Mouse (Mus musculus): ENCODE data around the gene Dmrt3. TPM values are rescaled to one million over a fixed set of nuclear protein-coding genes. Genes with fewer than 3 reads are reported as not detected.

Gene Dmrt3
- polyA plus RNA-seq (2015; fragmentation: Nextera tagmentation; extraction: Ambion mirVana) = 0.19 and 0.27 TPM in 2 replicates

DNA sequence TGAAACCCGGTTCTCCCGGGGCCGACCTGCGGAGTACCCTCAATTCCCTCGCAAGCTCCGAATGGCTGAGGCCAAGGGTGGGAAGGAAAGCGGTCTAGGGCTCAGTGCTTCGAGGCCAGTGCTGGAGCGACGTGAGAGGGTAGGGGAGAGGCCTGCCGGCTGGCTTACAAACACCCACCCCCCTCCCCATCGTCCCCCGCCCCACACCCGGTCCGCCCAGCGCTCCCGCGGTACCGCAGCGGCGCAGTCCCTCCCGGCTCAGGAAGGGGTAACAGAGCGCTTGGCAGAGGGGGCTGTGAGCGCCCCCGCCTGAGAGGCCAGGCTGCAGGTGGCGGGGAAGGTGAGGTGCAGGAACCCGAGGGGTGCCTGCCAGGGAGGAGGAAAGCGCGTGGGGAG lies at the start of gene Dmrt3:
Gene Dmrt3, plus strand, starts transcription at position 287 of the 396 bp plus-strand sequence.
- Histone ChIP-seq H3K4me2 (ENCODE audit: low read depth, low read length) (peak within 1 kb of the TSS; percentile 63), H3K4me3 (replicated peaks; ENCODE audit: low read length) (peak within 1 kb of the TSS; percentile 40), H3K36me3 (ENCODE audit: control insufficient read depth, insufficient read depth, low read length) (no peaks in the 10 kb centered on the region), H3K27ac (ENCODE audit: low read length) (no peak within 1 kb of the TSS), H3K9me3 (replicated peaks; ENCODE audit: control insufficient read depth, low read length) (no peaks in the 10 kb centered on the region), H3K27me3 (ENCODE audit: control insufficient read depth, insufficient read depth, low read length) (peaks cover 88% of the 10 kb centered on the region), H3K4me1 (ENCODE audit: control insufficient read depth, insufficient read depth, low read length) (peaks cover 23% of the 10 kb centered on the region), H3K9ac (ENCODE audit: low read length) (peak within 1 kb of the TSS; percentile 38; the same call in 1 of the 2 replicates)
- WGBS = 0% methylated on average over 28 of the region's 29 CpGs
- ATAC-seq (ENCODE audit: insufficient read depth, low FRiP score) = 0 out of 2 replicates have a peak, but pooled peaks have one; percentile 22

DNA sequence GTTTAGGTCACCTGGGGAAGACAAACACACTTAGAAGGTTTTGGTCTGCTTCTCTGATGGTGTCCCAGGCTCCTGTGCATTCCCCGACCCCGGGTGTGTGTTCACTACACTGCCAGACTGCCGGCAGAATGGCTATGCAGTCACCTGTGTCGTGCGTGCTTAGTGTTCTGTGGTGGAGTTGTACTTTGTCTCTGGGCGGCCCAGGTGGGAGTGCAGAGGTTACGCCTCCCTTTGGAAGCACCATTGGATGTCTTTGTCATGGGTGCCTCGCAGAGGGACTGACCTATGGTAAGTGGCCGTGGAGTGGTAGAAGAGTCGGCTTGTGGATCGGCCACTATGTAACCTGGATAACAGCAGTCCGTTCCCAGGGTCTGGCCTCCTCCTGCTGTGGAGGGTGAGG lies 45.7 kb upstream of the Dmrt3 start:
- Histone ChIP-seq H3K4me2 (ENCODE audit: low read depth, low read length) (no peak overlapping the region), H3K4me3 (replicated peaks; ENCODE audit: low read length) (no peak overlapping the region), H3K27me3 (ENCODE audit: control insufficient read depth, insufficient read depth, low read length) (no peaks in the 10 kb centered on the region; the same call in 1 of the 2 replicates), H3K27ac (ENCODE audit: low read length) (no peak overlapping the region), H3K36me3 (ENCODE audit: control insufficient read depth, insufficient read depth, low read length) (no peaks in the 10 kb centered on the region), H3K9me3 (replicated peaks; ENCODE audit: control insufficient read depth, low read length) (no peaks in the 10 kb centered on the region; the same call in 1 of the 2 replicates), H3K9ac (ENCODE audit: low read length) (no peak overlapping the region), H3K4me1 (ENCODE audit: control insufficient read depth, insufficient read depth, low read length) (no peaks in the 10 kb centered on the region)
- WGBS = 69% methylated on average over 12 of the region's 12 CpGs
- no peak for ATAC-seq (ENCODE audit: insufficient read depth, low FRiP score)

DNA sequence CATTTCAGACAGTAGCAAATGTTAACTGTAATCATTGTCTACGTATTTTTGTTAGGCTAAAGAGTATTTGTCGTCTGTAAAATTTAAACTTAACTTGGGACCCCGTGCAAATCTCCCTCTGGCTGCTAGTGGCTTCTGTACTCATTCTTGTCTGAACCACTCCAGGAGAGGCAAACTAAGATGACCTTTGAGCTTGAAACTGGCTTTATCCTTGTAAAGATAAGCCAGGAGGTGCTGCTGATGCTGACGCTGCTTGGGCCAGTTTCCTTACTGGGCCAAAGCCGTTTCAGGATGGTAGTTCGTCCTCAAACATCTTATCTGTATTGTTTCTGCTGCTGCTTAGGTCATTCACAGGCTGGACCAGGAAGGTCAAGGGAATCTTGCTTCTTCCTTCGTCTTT lies 40.3 kb upstream of the Dmrt3 start:
- Histone ChIP-seq H3K36me3 (ENCODE audit: control insufficient read depth, insufficient read depth, low read length) (no peaks in the 10 kb centered on the region), H3K4me3 (replicated peaks; ENCODE audit: low read length) (no peak overlapping the region), H3K4me2 (ENCODE audit: low read depth, low read length) (no peak overlapping the region), H3K27me3 (ENCODE audit: control insufficient read depth, insufficient read depth, low read length) (no peaks in the 10 kb centered on the region), H3K9me3 (replicated peaks; ENCODE audit: control insufficient read depth, low read length) (no peaks in the 10 kb centered on the region), H3K9ac (ENCODE audit: low read length) (no peak overlapping the region), H3K4me1 (ENCODE audit: control insufficient read depth, insufficient read depth, low read length) (no peaks in the 10 kb centered on the region), H3K27ac (ENCODE audit: low read length) (no peak overlapping the region)
- WGBS = 63% methylated on average over 7 of the region's 7 CpGs
- no peak for ATAC-seq (ENCODE audit: insufficient read depth, low FRiP score)

DNA sequence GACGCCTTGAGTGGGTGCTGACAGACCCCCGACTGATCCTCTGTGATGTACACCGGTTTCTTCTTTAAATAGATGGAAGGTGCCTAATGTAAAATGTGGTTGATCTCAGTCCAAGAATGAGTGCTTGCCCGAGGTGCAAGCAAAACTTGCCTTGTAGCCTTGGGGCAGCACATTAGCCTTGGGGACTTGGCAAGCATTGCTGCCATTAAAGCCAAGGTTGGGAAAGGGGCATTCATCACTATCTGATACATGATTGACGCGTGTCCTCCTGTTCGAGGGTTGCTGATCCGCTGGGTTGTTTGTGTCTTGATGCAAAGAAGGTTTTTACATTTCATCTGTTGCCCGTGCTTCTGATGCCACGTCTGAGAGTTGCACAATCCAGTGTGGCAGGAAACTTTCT lies 35.7 kb upstream of the Dmrt3 start:
- no peak overlapping the region for H3K4me2 ChIP-seq (ENCODE audit: low read depth, low read length)
- WGBS = 31% methylated on average over 10 of the region's 10 CpGs
- H3K9me3 ChIP-seq (replicated peaks; ENCODE audit: control insufficient read depth, low read length) = no peaks in the 10 kb centered on the region
- H3K36me3 ChIP-seq (ENCODE audit: control insufficient read depth, insufficient read depth, low read length) = no peaks in the 10 kb centered on the region
- H3K4me3 ChIP-seq (replicated peaks; ENCODE audit: low read length) = no peak overlapping the region
- H3K4me1 ChIP-seq (ENCODE audit: control insufficient read depth, insufficient read depth, low read length) = 0 out of 2 replicates have a peak, but pooled peaks cover 6% of the 10 kb centered on the region
- ATAC-seq (ENCODE audit: insufficient read depth, low FRiP score) = no peak
- H3K9ac ChIP-seq (ENCODE audit: low read length) = no peak overlapping the region
- H3K27ac ChIP-seq (ENCODE audit: low read length) = no peak overlapping the region
- H3K27me3 ChIP-seq (ENCODE audit: control insufficient read depth, insufficient read depth, low read length) = peaks cover 9% of the 10 kb centered on the region; the same call in 1 of the 2 replicates

DNA sequence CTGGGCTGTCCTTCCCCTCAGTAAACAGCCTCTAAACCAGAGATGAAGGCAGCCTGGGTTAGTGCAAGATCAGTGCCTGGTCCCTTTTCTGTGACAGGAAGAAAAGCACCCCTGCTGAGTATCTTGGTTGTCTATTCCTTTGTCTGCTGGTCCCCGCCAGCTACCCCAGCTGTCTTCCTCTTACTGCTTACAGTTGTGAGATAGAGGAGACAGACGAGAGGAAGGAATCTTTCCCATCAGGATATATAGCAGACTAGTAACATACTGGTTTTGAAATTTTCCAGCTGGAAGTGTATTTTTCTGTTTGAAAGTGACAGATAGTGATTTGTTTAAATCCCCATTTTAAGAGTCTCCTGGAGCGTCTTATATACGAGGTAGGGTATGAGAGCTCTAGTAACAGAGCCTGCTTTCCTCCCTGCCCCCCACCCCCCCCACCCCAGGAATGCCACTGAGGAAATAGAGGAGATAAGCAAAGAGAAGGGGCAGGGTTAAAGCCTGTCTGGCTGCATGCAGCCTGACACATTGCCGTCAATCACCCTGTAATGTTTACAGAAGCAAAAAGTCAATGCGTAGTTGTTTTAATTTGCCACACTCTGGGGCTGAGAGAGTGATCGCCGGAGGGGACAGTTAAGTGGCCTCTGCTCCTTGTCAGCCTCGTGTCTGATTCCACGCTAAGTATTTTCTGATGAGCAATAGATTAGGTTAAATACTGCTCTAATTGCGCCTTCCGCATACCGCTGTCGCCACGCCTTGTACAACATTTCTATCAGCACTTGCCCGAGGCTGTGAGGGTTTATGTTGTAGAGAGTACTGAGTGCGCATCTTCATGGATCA lies 34.9 kb upstream of the Dmrt3 start:
- WGBS = 3% methylated on average over 17 of the region's 17 CpGs
- Histone ChIP-seq H3K4me2 (ENCODE audit: low read depth, low read length) (peak overlapping the region; percentile 39), H3K4me1 (ENCODE audit: control insufficient read depth, insufficient read depth, low read length) (0 out of 2 replicates have a peak, but pooled peaks cover 6% of the 10 kb centered on the region), H3K27ac (ENCODE audit: low read length) (no peak overlapping the region), H3K27me3 (ENCODE audit: control insufficient read depth, insufficient read depth, low read length) (peaks cover 9% of the 10 kb centered on the region; the same call in 1 of the 2 replicates), H3K9ac (ENCODE audit: low read length) (no peak overlapping the region), H3K9me3 (replicated peaks; ENCODE audit: control insufficient read depth, low read length) (no peaks in the 10 kb centered on the region), H3K36me3 (ENCODE audit: control insufficient read depth, insufficient read depth, low read length) (no peaks in the 10 kb centered on the region), H3K4me3 (replicated peaks; ENCODE audit: low read length) (no peak overlapping the region)
- no peak for ATAC-seq (ENCODE audit: insufficient read depth, low FRiP score)

DNA sequence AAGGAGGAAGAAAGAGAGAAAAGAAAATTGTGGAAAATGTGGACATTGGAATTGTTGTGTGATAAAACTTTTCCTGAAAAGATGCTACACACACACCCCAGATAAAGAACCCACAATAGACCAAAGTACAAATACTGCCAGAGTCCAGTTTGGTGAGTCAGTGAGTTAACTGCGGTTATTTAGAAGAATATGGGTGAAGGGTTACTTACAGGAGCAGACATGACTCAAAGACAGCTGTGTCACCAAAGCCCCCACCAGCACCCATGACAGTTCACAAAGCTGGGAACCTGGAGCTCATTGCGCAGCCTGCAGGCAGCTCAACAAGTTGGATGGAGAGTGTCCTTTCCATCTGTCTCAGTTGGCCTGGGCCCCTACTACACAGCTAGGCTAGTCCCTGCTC lies 31.7 kb upstream of the Dmrt3 start:
- H3K4me1 ChIP-seq (ENCODE audit: control insufficient read depth, insufficient read depth, low read length) = 0 out of 2 replicates have a peak, but pooled peaks cover 6% of the 10 kb centered on the region
- no peak overlapping the region for H3K27ac ChIP-seq (ENCODE audit: low read length)
- H3K9ac ChIP-seq (ENCODE audit: low read length) = no peak overlapping the region
- H3K4me3 ChIP-seq (replicated peaks; ENCODE audit: low read length) = no peak overlapping the region
- ATAC-seq (ENCODE audit: insufficient read depth, low FRiP score) = no peak
- H3K36me3 ChIP-seq (ENCODE audit: control insufficient read depth, insufficient read depth, low read length) = no peaks in the 10 kb centered on the region
- no peak overlapping the region for H3K4me2 ChIP-seq (ENCODE audit: low read depth, low read length)
- 92% methylated on average over 2 of the region's 2 CpGs for WGBS
- no peaks in the 10 kb centered on the region for H3K9me3 ChIP-seq (replicated peaks; ENCODE audit: control insufficient read depth, low read length)
- peaks cover 9% of the 10 kb centered on the region; the same call in 1 of the 2 replicates for H3K27me3 ChIP-seq (ENCODE audit: control insufficient read depth, insufficient read depth, low read length)

DNA sequence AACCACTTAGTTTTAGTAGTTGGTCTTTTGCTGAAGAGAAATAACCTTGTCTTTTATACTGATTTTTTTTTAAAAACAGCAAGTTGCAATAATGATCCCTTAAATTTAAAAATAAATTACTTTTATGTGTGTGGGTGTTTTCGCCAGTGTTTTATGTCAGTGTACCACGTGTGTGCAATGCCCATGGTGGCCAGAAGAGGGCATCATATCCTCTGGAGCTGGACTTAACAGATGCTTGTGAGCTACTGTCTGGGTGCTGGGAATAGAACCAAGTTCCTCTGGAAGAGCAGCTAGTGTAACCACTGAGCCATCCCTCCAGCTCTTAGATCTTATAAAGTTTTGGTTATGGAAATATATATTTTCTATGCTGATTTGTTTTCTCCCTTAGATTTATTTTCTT lies 30.7 kb upstream of the Dmrt3 start:
- no peak for ATAC-seq (ENCODE audit: insufficient read depth, low FRiP score)
- peaks cover 9% of the 10 kb centered on the region; the same call in 1 of the 2 replicates for H3K27me3 ChIP-seq (ENCODE audit: control insufficient read depth, insufficient read depth, low read length)
- WGBS = 93% methylated on average over 2 of the region's 2 CpGs

DNA sequence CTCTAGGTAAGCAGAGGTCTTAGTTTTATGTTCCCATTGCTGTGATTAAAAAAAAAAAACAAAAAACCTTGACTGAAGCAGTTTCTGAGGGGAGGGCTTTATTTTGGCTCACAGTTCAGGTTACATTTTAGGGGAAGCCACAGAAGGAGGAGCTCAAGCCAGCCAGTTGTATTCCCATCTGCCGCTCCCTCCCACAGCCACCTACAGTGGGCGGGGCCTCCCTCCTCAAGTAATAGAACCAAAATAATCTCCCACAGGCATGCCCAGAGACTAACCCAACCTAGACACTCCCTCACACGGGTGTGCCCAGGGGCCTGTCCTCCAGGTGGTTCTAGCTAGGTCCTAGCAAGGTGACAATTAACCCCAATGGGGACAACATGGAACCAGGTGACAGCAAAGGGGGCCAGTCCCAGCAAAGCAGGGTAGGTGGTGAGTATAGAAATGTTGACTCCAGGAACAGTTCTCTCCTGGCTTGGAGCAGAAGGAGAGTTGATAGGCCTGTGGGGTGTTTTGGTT lies 12.3 kb upstream of the Dmrt3 start:
- Histone ChIP-seq H3K4me2 (ENCODE audit: low read depth, low read length) (no peak overlapping the region), H3K27ac (ENCODE audit: low read length) (no peak overlapping the region), H3K9me3 (replicated peaks; ENCODE audit: control insufficient read depth, low read length) (0 out of 2 replicates have a peak, but pooled peaks cover 3% of the 10 kb centered on the region), H3K27me3 (ENCODE audit: control insufficient read depth, insufficient read depth, low read length) (peaks cover 62% of the 10 kb centered on the region), H3K36me3 (ENCODE audit: control insufficient read depth, insufficient read depth, low read length) (no peaks in the 10 kb centered on the region), H3K4me1 (ENCODE audit: control insufficient read depth, insufficient read depth, low read length) (no peaks in the 10 kb centered on the region), H3K4me3 (replicated peaks; ENCODE audit: low read length) (no peak overlapping the region), H3K9ac (ENCODE audit: low read length) (no peak overlapping the region)
- 65% methylated on average over 3 of the region's 3 CpGs for WGBS
- ATAC-seq (ENCODE audit: insufficient read depth, low FRiP score) = no peak

More for the DNA sequence above, 30.7 kb upstream of the Dmrt3 start:
- H3K27ac ChIP-seq (ENCODE audit: low read length) = no peak overlapping the region
- H3K4me3 ChIP-seq (replicated peaks; ENCODE audit: low read length) = no peak overlapping the region
- no peak overlapping the region for H3K4me2 ChIP-seq (ENCODE audit: low read depth, low read length)
- no peaks in the 10 kb centered on the region for H3K9me3 ChIP-seq (replicated peaks; ENCODE audit: control insufficient read depth, low read length)
- H3K36me3 ChIP-seq (ENCODE audit: control insufficient read depth, insufficient read depth, low read length) = no peaks in the 10 kb centered on the region
- 0 out of 2 replicates have a peak, but pooled peaks cover 6% of the 10 kb centered on the region for H3K4me1 ChIP-seq (ENCODE audit: control insufficient read depth, insufficient read depth, low read length)
- H3K9ac ChIP-seq (ENCODE audit: low read length) = no peak overlapping the region

DNA sequence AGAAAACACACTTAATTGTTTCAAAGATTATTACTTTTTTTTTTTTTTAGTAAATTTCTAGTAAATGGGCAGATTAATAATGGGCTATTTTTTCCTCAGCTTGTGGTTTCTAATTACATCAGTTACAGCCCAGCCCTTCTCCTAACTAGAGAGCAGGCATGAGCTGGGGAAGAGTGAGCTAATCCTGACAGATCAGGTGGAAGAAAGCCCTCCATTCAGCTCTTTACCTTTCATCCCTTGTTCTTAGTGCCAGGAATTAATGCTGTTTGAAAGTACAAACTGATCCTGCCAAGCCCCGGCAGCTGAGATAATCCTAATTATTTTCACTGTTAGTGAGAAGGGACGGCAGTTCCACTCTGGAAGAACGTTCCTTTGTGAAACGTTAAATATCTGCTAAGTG lies 11.5 kb upstream of the Dmrt3 start:
- Histone ChIP-seq H3K4me3 (replicated peaks; ENCODE audit: low read length) (no peak overlapping the region), H3K9me3 (replicated peaks; ENCODE audit: control insufficient read depth, low read length) (0 out of 2 replicates have a peak, but pooled peaks cover 3% of the 10 kb centered on the region), H3K9ac (ENCODE audit: low read length) (no peak overlapping the region), H3K4me2 (ENCODE audit: low read depth, low read length) (no peak overlapping the region), H3K4me1 (ENCODE audit: control insufficient read depth, insufficient read depth, low read length) (no peaks in the 10 kb centered on the region), H3K27ac (ENCODE audit: low read length) (no peak overlapping the region), H3K27me3 (ENCODE audit: control insufficient read depth, insufficient read depth, low read length) (peaks cover 70% of the 10 kb centered on the region), H3K36me3 (ENCODE audit: control insufficient read depth, insufficient read depth, low read length) (no peaks in the 10 kb centered on the region)
- WGBS = 6% methylated on average over 4 of the region's 4 CpGs
- no peak for ATAC-seq (ENCODE audit: insufficient read depth, low FRiP score)

All from stomach, embryonic 16.5 days (tissue).